Mouse (Mus musculus): ENCODE measurements at regions not wholly inside any gene's neighbourhood (a gene's known extent, or its start where the extent isn't known, plus 50 kb on each side); places are given as distances from the start of the nearest gene placed in this dataset.

DNA sequence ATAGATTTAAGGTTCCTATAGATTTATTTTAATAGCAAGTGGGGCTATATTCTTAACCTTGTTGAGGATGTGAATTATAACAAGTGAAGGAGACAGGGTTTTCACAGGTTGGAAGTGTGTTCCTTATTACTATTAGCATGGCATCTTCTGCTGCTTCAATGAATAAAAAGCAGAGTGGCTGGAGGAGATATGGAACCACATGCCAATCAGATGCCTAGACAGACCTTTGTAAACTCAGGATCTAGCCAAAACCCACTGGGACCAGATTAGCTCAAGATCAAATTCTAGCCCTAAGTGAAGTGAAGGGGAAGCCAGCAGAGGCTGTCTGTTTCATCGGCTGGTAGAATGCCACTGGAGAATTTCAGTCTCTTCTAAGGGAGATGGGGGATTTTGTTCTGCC lies 77.8 kb upstream of the Bmp2 start:
- WGBS = 79% methylated on average over 1 of the region's 1 CpGs
- H3K27me3 ChIP-seq (replicated peaks; ENCODE audit: low read depth, poor library complexity, severe bottlenecking) = no peaks in the 10 kb centered on the region

DNA sequence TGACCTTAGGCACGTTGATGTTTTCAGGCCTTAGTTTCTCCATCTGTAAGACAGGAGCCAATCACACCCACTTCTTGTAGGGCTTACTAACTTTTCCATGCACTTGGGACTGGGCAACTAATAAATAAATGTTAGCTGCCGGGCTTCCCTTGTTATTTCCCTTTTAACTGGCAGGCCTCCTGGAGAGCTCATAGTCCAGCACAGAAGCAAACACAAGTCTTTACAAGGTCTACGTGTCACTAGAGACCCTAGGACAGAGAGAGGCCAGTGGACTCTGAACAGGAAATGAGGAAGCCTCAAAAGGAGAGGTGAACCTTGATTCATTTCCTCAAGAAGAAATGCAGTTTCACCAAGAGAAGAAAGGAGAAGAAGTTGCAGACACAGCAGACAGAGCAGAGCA lies 71.1 kb upstream of the Bmp2 start:
- WGBS = 86% methylated on average over 3 of the region's 3 CpGs
- no peaks in the 10 kb centered on the region for H3K27me3 ChIP-seq (replicated peaks; ENCODE audit: low read depth, poor library complexity, severe bottlenecking)
- no peak overlapping the region for H3K27ac ChIP-seq (replicated peaks)
- H3K9me3 ChIP-seq = no peaks in the 10 kb centered on the region
- no peak for DNase-seq (ENCODE audit: low spot score)
- no peaks in the 10 kb centered on the region for H3K36me3 ChIP-seq (replicated peaks)
- H3K4me1 ChIP-seq = no peaks in the 10 kb centered on the region
- H3K4me3 ChIP-seq = no peak overlapping the region

More for the DNA sequence above, 77.8 kb upstream of the Bmp2 start:
- no peak overlapping the region for H3K27ac ChIP-seq (replicated peaks)
- H3K4me1 ChIP-seq = no peaks in the 10 kb centered on the region
- no peak for DNase-seq (ENCODE audit: low spot score)
- H3K36me3 ChIP-seq (replicated peaks) = no peaks in the 10 kb centered on the region
- no peak overlapping the region for H3K4me3 ChIP-seq
- H3K9me3 ChIP-seq = no peaks in the 10 kb centered on the region

DNA sequence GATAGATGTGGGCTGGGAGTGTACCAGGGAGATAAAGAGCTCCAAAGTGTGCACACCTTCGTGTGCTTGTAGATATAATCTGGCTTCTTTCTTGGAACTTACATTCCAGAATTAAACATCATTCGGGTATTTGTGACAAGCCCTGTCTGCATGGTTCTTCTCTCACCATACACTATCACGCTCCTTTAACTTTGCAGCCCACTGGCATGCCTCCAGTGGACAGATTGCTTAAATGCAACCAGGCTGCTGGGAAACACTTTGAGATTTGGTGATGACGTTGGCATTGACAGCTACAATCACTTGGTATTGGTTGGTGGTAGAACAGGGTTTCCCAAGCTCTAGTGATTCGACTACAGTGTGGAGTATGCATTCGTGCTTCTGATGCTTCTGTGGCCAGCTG lies 70.7 kb upstream of the Bmp2 start:
- no peaks in the 10 kb centered on the region for H3K4me1 ChIP-seq
- H3K27me3 ChIP-seq (replicated peaks; ENCODE audit: low read depth, poor library complexity, severe bottlenecking) = no peaks in the 10 kb centered on the region
- no peak overlapping the region for H3K4me3 ChIP-seq
- DNase-seq (ENCODE audit: low spot score) = no peak
- H3K9me3 ChIP-seq = no peaks in the 10 kb centered on the region
- WGBS = 89% methylated on average over 6 of the region's 6 CpGs
- H3K27ac ChIP-seq (replicated peaks) = no peak overlapping the region
- H3K36me3 ChIP-seq (replicated peaks) = no peaks in the 10 kb centered on the region

DNA sequence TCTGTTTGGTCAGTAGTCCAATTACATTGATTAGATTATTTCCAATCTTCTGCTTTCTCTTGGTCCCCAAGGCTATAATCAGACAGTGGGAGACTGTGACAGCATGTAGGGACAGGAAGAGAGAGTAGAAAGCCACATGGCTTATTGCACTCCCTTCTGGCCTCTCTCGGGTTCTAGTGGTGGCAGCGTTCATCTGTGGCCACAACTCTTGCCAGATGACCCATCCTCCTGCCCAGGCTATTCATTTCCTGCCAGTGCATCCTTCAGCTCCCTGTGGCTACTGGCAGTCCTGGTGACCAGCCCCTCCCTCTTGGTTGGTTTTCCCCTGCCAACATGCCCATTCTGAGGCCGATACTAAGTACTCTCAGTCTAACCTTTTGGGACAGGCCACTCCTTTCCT lies 70.2 kb upstream of the Bmp2 start:
- Histone ChIP-seq H3K36me3 (replicated peaks) (no peaks in the 10 kb centered on the region), H3K4me3 (no peak overlapping the region), H3K27ac (replicated peaks) (no peak overlapping the region), H3K27me3 (replicated peaks; ENCODE audit: low read depth, poor library complexity, severe bottlenecking) (no peaks in the 10 kb centered on the region), H3K9me3 (no peaks in the 10 kb centered on the region), H3K4me1 (no peaks in the 10 kb centered on the region)
- 90% methylated on average over 3 of the region's 3 CpGs for WGBS
- no peak for DNase-seq (ENCODE audit: low spot score)

DNA sequence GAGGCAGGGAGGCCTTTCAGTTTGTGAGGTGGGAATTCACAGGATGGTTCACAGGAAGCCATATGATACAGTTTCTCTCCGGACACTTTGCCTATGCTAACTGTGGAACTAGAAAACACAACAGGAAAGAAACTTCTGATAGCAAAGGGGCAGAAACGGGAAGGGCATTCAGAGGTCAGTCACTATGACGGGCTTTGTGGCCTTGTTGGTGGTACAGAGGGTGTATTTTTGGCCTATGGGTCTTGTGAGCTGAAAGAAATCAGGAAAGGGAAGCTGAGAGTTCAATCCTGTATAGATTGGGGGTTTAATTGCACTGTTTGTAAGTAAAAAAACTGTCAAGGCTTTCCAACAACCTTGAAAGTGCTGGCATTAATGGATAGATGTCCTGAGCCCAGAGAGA lies 56.5 kb upstream of the Bmp2 start:
- Histone ChIP-seq H3K9me3 (no peaks in the 10 kb centered on the region), H3K4me1 (0 out of 2 replicates have a peak, but pooled peaks cover 3% of the 10 kb centered on the region), H3K27me3 (replicated peaks; ENCODE audit: low read depth, poor library complexity, severe bottlenecking) (no peaks in the 10 kb centered on the region), H3K36me3 (replicated peaks) (no peaks in the 10 kb centered on the region), H3K27ac (replicated peaks) (no peak overlapping the region), H3K4me3 (no peak overlapping the region)
- DNase-seq (ENCODE audit: low spot score) = no peak
- WGBS = 77% methylated on average over 3 of the region's 3 CpGs

DNA sequence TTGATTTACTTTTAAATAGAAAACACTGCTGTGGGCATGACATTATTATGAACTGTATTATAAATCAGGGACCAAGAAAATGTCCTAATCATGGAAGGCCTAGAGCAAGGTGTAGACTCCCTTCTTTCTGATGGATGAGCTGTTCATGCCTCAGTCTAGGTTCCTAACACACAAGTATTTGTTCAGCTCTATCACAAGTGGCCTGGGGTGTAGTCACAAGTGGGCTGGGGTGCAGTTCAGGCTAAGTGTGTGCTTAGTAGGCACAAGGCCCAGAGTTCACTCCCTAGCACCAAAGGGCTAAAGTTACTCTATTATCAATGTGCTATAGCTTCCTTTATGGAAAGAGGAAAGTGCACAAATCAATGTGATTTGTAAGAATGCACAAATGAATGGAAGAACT lies 55.6 kb upstream of the Bmp2 start:
- Histone ChIP-seq H3K4me1 (0 out of 2 replicates have a peak, but pooled peaks cover 3% of the 10 kb centered on the region), H3K27ac (replicated peaks) (no peak overlapping the region), H3K9me3 (no peaks in the 10 kb centered on the region), H3K36me3 (replicated peaks) (no peaks in the 10 kb centered on the region), H3K27me3 (replicated peaks; ENCODE audit: low read depth, poor library complexity, severe bottlenecking) (no peaks in the 10 kb centered on the region), H3K4me3 (no peak overlapping the region)
- DNase-seq (ENCODE audit: low spot score) = no peak

DNA sequence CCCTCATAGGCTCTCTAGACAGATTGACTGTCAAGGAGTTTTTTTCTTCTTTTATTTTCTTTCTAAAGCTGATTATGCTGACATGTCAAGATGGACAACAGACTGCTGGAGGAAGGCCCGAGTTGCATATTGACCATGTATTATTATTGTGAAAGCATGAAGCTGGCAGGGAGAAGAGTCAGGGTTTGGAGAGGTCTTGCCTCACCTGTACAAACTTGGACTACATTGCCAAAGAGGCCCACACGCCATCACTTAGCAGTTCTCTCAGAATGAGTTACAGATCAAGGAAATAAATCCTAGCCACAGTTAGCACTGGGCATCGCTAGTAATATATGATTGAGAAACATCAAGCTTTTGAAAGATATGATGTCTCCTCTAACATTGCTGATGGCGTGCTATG lies 54.9 kb upstream of the Bmp2 start:
- no peaks in the 10 kb centered on the region for H3K27me3 ChIP-seq (replicated peaks; ENCODE audit: low read depth, poor library complexity, severe bottlenecking)
- no peak overlapping the region for H3K27ac ChIP-seq (replicated peaks)
- H3K9me3 ChIP-seq = no peaks in the 10 kb centered on the region
- 84% methylated on average over 4 of the region's 4 CpGs for WGBS
- no peak for DNase-seq (ENCODE audit: low spot score)
- H3K4me3 ChIP-seq = no peak overlapping the region
- H3K4me1 ChIP-seq = 0 out of 2 replicates have a peak, but pooled peaks cover 3% of the 10 kb centered on the region
- no peaks in the 10 kb centered on the region for H3K36me3 ChIP-seq (replicated peaks)

DNA sequence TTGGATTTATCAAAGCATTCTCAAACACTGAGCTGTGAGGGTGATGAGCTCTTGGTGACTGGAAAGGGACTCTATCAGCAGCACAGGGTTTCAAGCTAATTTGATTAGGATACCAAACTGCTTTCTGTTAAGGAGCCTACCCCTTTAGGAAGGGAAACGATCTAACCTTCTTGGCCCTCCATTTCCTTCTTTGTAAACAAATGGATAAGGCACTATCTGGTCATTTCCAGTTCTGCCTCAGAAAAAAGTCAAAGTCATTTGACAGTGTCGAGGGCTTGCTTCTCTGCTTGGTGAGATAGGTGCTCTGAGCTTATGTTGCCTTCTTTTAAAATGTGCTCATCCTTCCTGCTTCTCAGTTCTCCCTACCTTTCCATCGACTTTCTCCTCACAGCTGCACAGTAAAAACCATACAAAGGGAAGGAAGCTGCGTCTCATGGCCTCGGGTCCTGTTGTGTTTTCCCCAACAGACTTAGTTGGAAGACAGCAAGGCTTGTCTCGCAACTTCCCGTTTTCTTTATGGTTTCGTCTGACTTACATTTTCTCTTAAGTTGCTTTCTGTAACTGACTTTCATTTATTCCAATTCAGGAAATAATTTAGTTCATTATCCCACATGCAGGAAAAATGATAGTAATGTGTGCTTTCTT lies 54.3 kb upstream of the Bmp2 start:
- Histone ChIP-seq H3K27ac (replicated peaks) (no peak overlapping the region), H3K36me3 (replicated peaks) (no peaks in the 10 kb centered on the region), H3K9me3 (no peaks in the 10 kb centered on the region), H3K27me3 (replicated peaks; ENCODE audit: low read depth, poor library complexity, severe bottlenecking) (no peaks in the 10 kb centered on the region), H3K4me3 (no peak overlapping the region), H3K4me1 (0 out of 2 replicates have a peak, but pooled peaks cover 3% of the 10 kb centered on the region)
- WGBS = 84% methylated on average over 8 of the region's 8 CpGs
- DNase-seq (ENCODE audit: low spot score) = no peak

DNA sequence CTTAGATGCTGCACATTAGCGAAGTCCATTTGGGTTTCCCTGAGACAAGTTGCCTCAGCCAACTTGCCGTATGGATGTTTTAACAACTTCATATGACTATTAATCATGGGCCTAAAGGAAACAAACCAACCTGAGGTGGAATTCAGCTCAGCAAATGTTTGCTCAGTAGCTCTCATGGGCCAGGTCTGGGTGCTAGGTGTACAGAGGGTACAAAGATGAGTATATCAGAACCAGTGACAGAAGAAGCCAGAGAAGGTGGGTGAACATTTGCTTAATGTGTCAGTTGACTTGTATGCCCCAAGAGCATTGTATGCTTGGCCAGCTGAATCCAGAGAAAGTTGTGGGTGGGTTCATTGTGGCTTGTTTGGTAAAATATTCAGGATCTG lies 53.8 kb upstream of the Bmp2 start:
- WGBS = 88% methylated on average over 2 of the region's 2 CpGs
- Histone ChIP-seq H3K4me1 (0 out of 2 replicates have a peak, but pooled peaks cover 3% of the 10 kb centered on the region), H3K4me3 (no peak overlapping the region), H3K27ac (replicated peaks) (no peak overlapping the region), H3K36me3 (replicated peaks) (no peaks in the 10 kb centered on the region), H3K9me3 (no peaks in the 10 kb centered on the region), H3K27me3 (replicated peaks; ENCODE audit: low read depth, poor library complexity, severe bottlenecking) (no peaks in the 10 kb centered on the region)
- DNase-seq (ENCODE audit: low spot score) = no peak

DNA sequence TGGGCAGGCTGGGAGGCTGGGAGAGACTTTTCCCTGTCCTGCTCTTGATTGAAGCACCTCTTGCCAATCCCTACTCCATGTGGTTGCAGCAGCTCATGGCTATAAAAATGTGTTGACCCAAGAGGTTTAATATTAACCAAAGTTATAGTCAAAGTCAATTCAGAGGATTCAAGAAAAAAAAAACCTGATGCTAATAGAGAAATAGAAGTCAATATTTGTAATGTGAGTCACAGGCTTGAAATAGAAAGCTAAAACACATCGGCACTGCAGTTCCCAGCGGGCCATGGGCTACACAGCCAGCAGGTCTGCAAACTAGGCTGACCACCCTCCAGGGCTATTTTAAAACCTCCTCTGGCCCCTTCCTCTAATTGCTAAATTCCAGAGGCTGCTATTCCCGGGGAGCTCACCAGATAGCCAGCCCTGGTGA lies 53.2 kb upstream of the Bmp2 start:
- WGBS = 65% methylated on average over 3 of the region's 3 CpGs

DNA sequence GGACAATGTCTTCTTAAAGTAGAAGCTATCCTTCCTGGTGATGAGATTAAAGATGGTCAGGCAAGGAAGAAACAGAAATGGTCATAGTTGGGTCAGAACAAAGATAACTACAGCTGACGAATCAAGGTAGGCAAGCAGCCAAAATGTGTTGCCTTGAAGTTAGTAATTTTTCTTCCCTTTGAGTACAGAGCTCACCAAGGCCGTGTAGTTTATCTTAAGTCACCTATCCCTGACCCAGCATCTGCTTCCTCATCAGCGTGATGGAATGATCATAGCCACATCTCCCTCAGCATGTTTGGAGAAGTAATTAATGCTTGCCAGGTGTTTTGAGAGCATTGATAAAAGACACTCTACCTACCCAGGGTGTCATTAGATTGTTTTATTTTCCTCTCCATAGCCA lies 52.1 kb upstream of the Bmp2 start:
- DNase-seq (ENCODE audit: low spot score) = no peak
- Histone ChIP-seq H3K4me1 (0 out of 2 replicates have a peak, but pooled peaks cover under 1% of the 10 kb centered on the region), H3K27ac (replicated peaks) (no peak overlapping the region), H3K9me3 (no peaks in the 10 kb centered on the region), H3K36me3 (replicated peaks) (no peaks in the 10 kb centered on the region), H3K27me3 (replicated peaks; ENCODE audit: low read depth, poor library complexity, severe bottlenecking) (no peaks in the 10 kb centered on the region), H3K4me3 (no peak overlapping the region)
- 81% methylated on average over 3 of the region's 3 CpGs for WGBS

More for the DNA sequence above, 53.2 kb upstream of the Bmp2 start:
- DNase-seq (ENCODE audit: low spot score) = no peak
- H3K4me1 ChIP-seq = 0 out of 2 replicates have a peak, but pooled peaks cover 3% of the 10 kb centered on the region
- H3K36me3 ChIP-seq (replicated peaks) = no peaks in the 10 kb centered on the region
- H3K27ac ChIP-seq (replicated peaks) = no peak overlapping the region
- no peaks in the 10 kb centered on the region for H3K9me3 ChIP-seq
- no peak overlapping the region for H3K4me3 ChIP-seq
- no peaks in the 10 kb centered on the region for H3K27me3 ChIP-seq (replicated peaks; ENCODE audit: low read depth, poor library complexity, severe bottlenecking)
